Mouse (Mus musculus) hindbrain, embryonic 10.5 days (tissue): ENCODE results near the gene Nucks1. TPM values are rescaled to one million over a fixed set of nuclear protein-coding genes. Genes with fewer than 3 reads are reported as not detected.

ENCODE experiments used
- DNase-seq: peaks from one replicate; pipeline ENCODE4 v3.0.0-alpha.2; 2017; ENCODE audit warnings: low spot score
- H3K27ac ChIP-seq: fragments of 300-500 bp; sonication (generic); 2 replicates; pipeline ENCODE4 v1.5.1; 2016; ENCODE audit warnings: mild to moderate bottlenecking, moderate library complexity
- H3K27me3 ChIP-seq: fragments of 300-500 bp; sonication (generic); 2 replicates; pipeline ENCODE4 v1.6.1; 2016; ENCODE audit warnings: mild to moderate bottlenecking; ENCODE audit not compliant: poor library complexity, insufficient read depth, severe bottlenecking
- H3K36me3 ChIP-seq: fragments of 300-500 bp; sonication (generic); 2 replicates; pipeline ENCODE4 v1.6.1; 2016; ENCODE audit warnings: mild to moderate bottlenecking, moderate library complexity
- H3K4me1 ChIP-seq: fragments of 300-500 bp; sonication (generic); replicated peaks from 2 replicates; pipeline ENCODE4 v1.6.1; 2016; ENCODE audit warnings: mild to moderate bottlenecking
- H3K4me3 ChIP-seq: fragments of 300-500 bp; sonication (generic); 2 replicates; pipeline ENCODE4 v1.5.1; 2016; ENCODE audit warnings: mild to moderate bottlenecking, moderate library complexity
- H3K9me3 ChIP-seq: fragments of 300-500 bp; sonication (generic); 2 replicates; pipeline ENCODE4 v1.6.1; 2016; ENCODE audit warnings: mild to moderate bottlenecking, moderate library complexity
- WGBS: fragments of 180-500 bp; shearing (Covaris S2); methylation state at CpG from one replicate; pipeline ENCODE4 v1.1.7; 2016; 5-methylcytosine and 5-hydroxymethylcytosine counted together
- polyA plus RNA-seq: library from polyadenylated mRNA; unstranded; fragments of >200 nt; fragmentation: Nextera tagmentation; extraction: Ambion mirVana; gene quantifications from 2 replicates; pipeline ENCODE4 v1.2.1, GENCODE M21; 2016

Nucks1 gene
- polyA plus RNA-seq, 1 experiment from 2014 or later = 73.2 TPM

GRCm38 (mm10) chr1:131962606-131963084 lies 52.3 kb downstream of the Nucks1 start, which contains the start of gene Slc45a3:
Slc45a3 (plus strand) TSS chr1:131962967.
- Histone ChIP-seq H3K27ac (peak within 1 kb of the TSS; percentile 90), H3K27me3 (peaks cover 70% of the 10 kb centered on the region), H3K4me1 (peaks cover 66% of the 10 kb centered on the region), H3K9me3 (no peaks in the 10 kb centered on the region), H3K4me3 (peak within 1 kb of the TSS; percentile 92), H3K36me3 (no peaks in the 10 kb centered on the region)
- under 1% methylated on average over 35 of the region's 35 CpGs for WGBS
- DNase-seq = peak; percentile 63

- peaks cover 71% of the 10 kb centered on the region for H3K27me3 ChIP-seq
- under 1% methylated on average over 76 of the region's 76 CpGs for WGBS
- no peaks in the 10 kb centered on the region for H3K36me3 ChIP-seq
- H3K27ac ChIP-seq = peak overlapping the region; percentile 90
- H3K9me3 ChIP-seq = no peaks in the 10 kb centered on the region
- peak overlapping the region; percentile 92 for H3K4me3 ChIP-seq
- H3K4me1 ChIP-seq = peaks cover 66% of the 10 kb centered on the region
- DNase-seq = peak; percentile 47
These were observed 53.0 kb downstream of the Nucks1 start for GRCm38 (mm10) chr1:131963085-131963951.

- peaks cover 74% of the 10 kb centered on the region for H3K4me1 ChIP-seq
- H3K9me3 ChIP-seq = no peaks in the 10 kb centered on the region
- peak overlapping the region; percentile 92 for H3K4me3 ChIP-seq
- no peaks in the 10 kb centered on the region for H3K36me3 ChIP-seq
- 28% methylated on average over 5 of the region's 5 CpGs for WGBS
- DNase-seq = no peak
- peaks cover 79% of the 10 kb centered on the region for H3K27me3 ChIP-seq
- peak overlapping the region; percentile 90 for H3K27ac ChIP-seq
These were observed 53.8 kb downstream of the Nucks1 start for GRCm38 (mm10) chr1:131964100-131964499.

- Histone ChIP-seq H3K4me1 (peaks cover 79% of the 10 kb centered on the region), H3K36me3 (no peaks in the 10 kb centered on the region), H3K27ac (no peak overlapping the region; the same call in 1 of the 2 replicates), H3K4me3 (peak overlapping the region; percentile 92), H3K9me3 (no peaks in the 10 kb centered on the region), H3K27me3 (peaks cover 80% of the 10 kb centered on the region)
- WGBS = 72% methylated on average over 7 of the region's 7 CpGs
- DNase-seq = no peak
These were observed 54.2 kb downstream of the Nucks1 start for GRCm38 (mm10) chr1:131964580-131964979.

DNA sequence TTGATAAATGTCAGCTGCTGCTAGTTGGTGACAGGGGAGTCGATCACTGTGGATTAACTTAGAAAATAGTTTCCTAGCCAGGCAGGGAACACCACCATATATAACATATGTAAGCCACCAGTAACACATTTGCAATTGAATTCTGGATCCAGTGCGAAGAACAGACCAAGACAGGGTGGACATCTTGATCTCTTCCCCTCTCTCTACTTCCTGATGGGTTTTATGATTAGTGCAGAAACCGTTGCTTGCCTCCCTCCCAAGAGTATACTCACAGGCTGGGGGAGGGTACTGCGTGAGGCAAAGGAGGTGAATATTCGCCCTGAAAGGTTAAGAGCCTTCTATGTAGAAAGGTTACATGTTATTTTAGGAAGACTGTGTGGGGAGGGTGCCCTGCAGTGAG lies 55.5 kb downstream of the Nucks1 start:
- H3K27ac ChIP-seq = peak overlapping the region; percentile 73; the same call in 1 of the 2 replicates
- 44% methylated on average over 5 of the region's 5 CpGs for WGBS
- H3K4me1 ChIP-seq = peaks cover 89% of the 10 kb centered on the region
- no peaks in the 10 kb centered on the region for H3K36me3 ChIP-seq
- peaks cover 76% of the 10 kb centered on the region for H3K27me3 ChIP-seq
- peak overlapping the region; percentile 20; the same call in 1 of the 2 replicates for H3K4me3 ChIP-seq
- no peaks in the 10 kb centered on the region for H3K9me3 ChIP-seq
- no peak for DNase-seq

DNA sequence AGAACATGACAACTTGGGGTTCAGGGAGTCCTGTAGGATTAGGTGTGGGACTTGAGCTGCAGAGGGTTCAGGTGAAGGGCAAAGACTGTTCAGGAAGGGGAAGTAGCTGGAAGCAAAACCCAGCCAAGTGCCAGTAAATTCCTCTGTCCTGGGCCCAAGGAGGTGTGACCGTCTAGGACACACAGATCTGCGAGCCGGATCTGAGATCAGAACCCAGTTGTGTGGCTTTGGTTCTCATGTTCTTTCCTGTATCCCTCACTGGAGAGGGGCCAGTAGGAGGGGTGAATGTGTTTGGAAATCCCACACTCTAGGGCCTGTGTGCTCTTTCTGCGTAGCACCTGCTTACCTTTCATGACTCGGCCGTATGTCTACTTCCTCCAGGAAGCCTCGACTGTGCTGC lies 57.0 kb downstream of the Nucks1 start:
- Histone ChIP-seq H3K27me3 (peaks cover 61% of the 10 kb centered on the region), H3K36me3 (no peaks in the 10 kb centered on the region), H3K4me3 (no peak overlapping the region), H3K9me3 (no peaks in the 10 kb centered on the region), H3K4me1 (peaks cover 95% of the 10 kb centered on the region), H3K27ac (peak overlapping the region; percentile 66)
- WGBS = 80% methylated on average over 7 of the region's 7 CpGs
- DNase-seq = no peak

DNA sequence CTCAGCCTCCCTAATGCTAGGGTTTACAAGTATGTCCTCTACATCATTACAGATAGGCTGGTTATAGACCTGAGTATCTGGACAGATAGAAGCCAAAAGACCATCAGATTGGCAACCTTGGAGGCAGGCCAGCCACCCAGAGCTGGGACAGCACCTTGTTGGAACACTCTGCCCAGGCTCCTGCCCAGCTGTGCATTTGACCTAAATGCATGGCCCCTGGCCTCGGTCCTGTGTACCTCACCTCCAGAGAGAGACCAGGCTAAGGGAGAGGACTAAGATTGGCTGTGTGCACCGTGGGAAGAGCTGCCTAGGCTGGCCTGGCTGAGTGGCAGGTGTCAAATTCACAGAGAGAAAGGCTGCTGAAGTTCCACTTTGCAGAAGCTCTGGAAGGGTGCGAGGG lies 58.2 kb downstream of the Nucks1 start:
- H3K4me1 ChIP-seq = peaks cover 95% of the 10 kb centered on the region
- 31% methylated on average over 3 of the region's 3 CpGs for WGBS
- H3K9me3 ChIP-seq = no peaks in the 10 kb centered on the region
- H3K36me3 ChIP-seq = no peaks in the 10 kb centered on the region
- DNase-seq = no peak
- H3K27me3 ChIP-seq = peaks cover 52% of the 10 kb centered on the region
- H3K27ac ChIP-seq = peak overlapping the region; percentile 96
- H3K4me3 ChIP-seq = no peak overlapping the region

- H3K27me3 ChIP-seq = peaks cover 52% of the 10 kb centered on the region
- no peaks in the 10 kb centered on the region for H3K9me3 ChIP-seq
- WGBS = 65% methylated on average over 6 of the region's 6 CpGs
- H3K4me3 ChIP-seq = no peak overlapping the region
- DNase-seq = no peak
- peaks cover 95% of the 10 kb centered on the region for H3K4me1 ChIP-seq
- H3K27ac ChIP-seq = peak overlapping the region; percentile 96
- H3K36me3 ChIP-seq = no peaks in the 10 kb centered on the region
These were observed 58.6 kb downstream of the Nucks1 start for GRCm38 (mm10) chr1:131968983-131969382.

DNA sequence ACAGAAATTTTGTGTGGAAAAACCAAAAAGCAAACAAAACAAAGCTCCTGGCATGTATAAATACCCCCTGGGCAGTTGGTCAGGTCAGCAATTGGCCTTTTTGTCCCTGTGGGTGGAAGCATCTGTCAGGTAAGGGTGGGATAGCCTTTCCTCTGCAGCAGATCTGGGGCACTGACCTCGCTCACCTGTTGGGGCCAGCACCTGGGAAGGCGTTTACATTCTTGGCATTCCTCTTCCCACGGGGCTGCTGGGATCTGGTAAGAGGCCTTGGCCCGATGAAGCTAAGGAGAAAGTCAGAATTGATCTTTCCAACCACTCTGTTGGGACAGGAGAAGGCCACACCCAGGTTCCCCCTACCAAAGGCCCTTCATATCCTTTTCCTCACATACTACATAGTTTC lies 59.5 kb downstream of the Nucks1 start:
- peak overlapping the region; percentile 96 for H3K27ac ChIP-seq
- no peak overlapping the region for H3K4me3 ChIP-seq
- H3K27me3 ChIP-seq = peaks cover 45% of the 10 kb centered on the region
- WGBS = 50% methylated on average over 4 of the region's 4 CpGs
- no peak for DNase-seq
- H3K9me3 ChIP-seq = no peaks in the 10 kb centered on the region
- H3K36me3 ChIP-seq = no peaks in the 10 kb centered on the region
- H3K4me1 ChIP-seq = peaks cover 95% of the 10 kb centered on the region

- Histone ChIP-seq H3K27me3 (peaks cover 40% of the 10 kb centered on the region), H3K4me1 (peaks cover 98% of the 10 kb centered on the region), H3K4me3 (peak overlapping the region; percentile 42), H3K36me3 (no peaks in the 10 kb centered on the region), H3K9me3 (no peaks in the 10 kb centered on the region), H3K27ac (peak overlapping the region; percentile 96)
- 30% methylated on average over 5 of the region's 5 CpGs for WGBS
- no peak for DNase-seq
These were observed 60.0 kb downstream of the Nucks1 start for GRCm38 (mm10) chr1:131970322-131970660.

- Histone ChIP-seq H3K4me3 (peak overlapping the region; percentile 42), H3K27ac (peak overlapping the region; percentile 96), H3K36me3 (no peaks in the 10 kb centered on the region), H3K27me3 (peaks cover 40% of the 10 kb centered on the region), H3K9me3 (no peaks in the 10 kb centered on the region), H3K4me1 (peaks cover 98% of the 10 kb centered on the region)
- DNase-seq = peak; percentile 83
- WGBS = 4% methylated on average over 16 of the region's 16 CpGs
These were observed 60.6 kb downstream of the Nucks1 start for GRCm38 (mm10) chr1:131970661-131971520.

DNA sequence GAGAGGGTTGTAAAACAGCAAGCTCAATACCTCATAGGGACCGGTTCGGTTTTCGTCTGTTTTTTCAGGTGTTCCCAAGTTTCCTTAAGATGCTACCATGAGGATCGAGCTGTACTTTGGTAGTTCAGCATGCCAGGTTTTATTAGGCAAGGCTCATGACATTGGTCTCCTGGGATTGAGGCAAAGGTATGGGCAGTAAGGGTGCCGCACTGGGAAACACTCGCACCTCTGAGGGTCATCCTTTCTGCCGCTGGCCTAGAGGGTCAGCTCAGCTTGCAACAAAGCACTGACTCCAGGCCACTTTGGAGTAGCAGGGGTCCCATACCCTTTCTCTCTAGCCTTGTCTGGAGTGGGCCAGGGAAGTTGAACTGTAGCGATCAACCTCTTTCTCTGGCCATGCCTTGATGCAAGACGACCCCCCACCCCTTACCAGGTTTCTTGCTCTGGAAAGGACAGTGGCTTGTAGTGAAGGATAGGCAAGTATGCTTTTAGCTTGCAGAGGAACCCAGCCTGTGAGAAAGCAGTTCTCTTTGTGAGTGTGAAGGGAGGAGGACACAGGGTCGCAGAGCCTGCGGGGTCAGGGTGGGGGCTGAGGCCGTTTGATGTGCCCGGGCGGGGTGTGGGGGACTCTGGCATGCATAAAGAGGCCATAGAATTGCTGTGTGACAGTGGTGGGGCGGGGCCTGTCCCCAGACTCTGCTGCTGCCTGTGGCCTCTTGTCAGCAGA lies 61.6 kb downstream of the Nucks1 start:
- Histone ChIP-seq H3K27me3 (peaks cover 35% of the 10 kb centered on the region), H3K4me3 (peak overlapping the region; percentile 42), H3K27ac (peak overlapping the region; percentile 96), H3K36me3 (peaks cover 5% of the 10 kb centered on the region; the same call in 1 of the 2 replicates), H3K9me3 (no peaks in the 10 kb centered on the region), H3K4me1 (peaks cover 98% of the 10 kb centered on the region)
- 4% methylated on average over 15 of the region's 15 CpGs for WGBS
- peak; percentile 90 for DNase-seq
